ENCODE assay signal across 16 mouse cellular contexts in the genomic region with DNA sequence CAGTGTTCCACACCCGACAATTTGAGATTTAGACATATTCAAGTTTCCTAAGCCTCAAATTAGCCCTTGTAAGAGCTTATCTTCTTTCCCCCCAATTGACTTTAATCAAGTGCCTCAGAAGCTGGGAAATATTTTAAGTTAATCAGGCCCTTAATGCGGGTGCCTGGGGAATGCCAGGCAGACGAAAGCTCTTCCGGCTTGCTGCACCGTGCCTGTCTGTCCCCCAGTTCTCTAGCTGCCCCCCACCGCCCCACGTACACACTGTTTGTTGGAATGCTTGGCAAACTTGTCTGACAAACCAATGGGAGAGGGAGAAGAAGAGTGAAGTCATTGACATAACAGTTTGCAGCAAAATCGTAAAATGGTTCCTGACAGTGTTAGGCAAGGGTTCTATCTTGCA.
A peak's percentile ranks its signal among the peaks of the same experiment; 100 is the strongest.
DNase-seq lines count a peak whose midpoint lies in the region; ATAC-seq lines count a peak whose summit lies in the region.
"Had no signal": no experiment of that assay in that cellular context is flagged by ENCODE, and none has a peak within 500 bp of the region (broad histone marks: within the 10 kb centered on the region; RNA-seq: fewer than 3 reads in every experiment).

No protein-coding gene starts in this region.

- no peaks in the 10 kb centered on the region for H3K27me3 ChIP-seq in heart, embryonic 13.5 days (replicated peaks)
- H3K27me3 ChIP-seq in midbrain, embryonic 13.5 days = 0 out of 2 replicates have a peak, but pooled peaks cover 7% of the 10 kb centered on the region
- H3K27me3 ChIP-seq in midbrain, embryonic 14.5 days (ENCODE audit: control insufficient read depth, insufficient read depth, low read length) = no peaks in the 10 kb centered on the region
- H3K27me3 ChIP-seq in embryonic facial prominence, embryonic 12.5 days = no peaks in the 10 kb centered on the region
- H3K27me3 ChIP-seq in embryonic facial prominence, embryonic 15.5 days = 0 out of 2 replicates have a peak, but pooled peaks cover 2% of the 10 kb centered on the region
- H3K27me3 ChIP-seq: limb, embryonic 15.5 days; lung, embryonic 15.5 days had no signal

- no peaks in the 10 kb centered on the region for H3K36me3 ChIP-seq in heart, embryonic 13.5 days
- no peaks in the 10 kb centered on the region for H3K36me3 ChIP-seq in midbrain, embryonic 13.5 days
- H3K36me3 ChIP-seq in midbrain, embryonic 14.5 days (ENCODE audit: control insufficient read depth, insufficient read depth, low read length) = no peaks in the 10 kb centered on the region
- no peaks in the 10 kb centered on the region for H3K36me3 ChIP-seq in embryonic facial prominence, embryonic 12.5 days
- H3K36me3 ChIP-seq in embryonic facial prominence, embryonic 15.5 days = no peaks in the 10 kb centered on the region
- H3K36me3 ChIP-seq: limb, embryonic 15.5 days; lung, embryonic 15.5 days had no signal

- no peak for ATAC-seq in heart, embryonic 13.5 days (ENCODE audit: extremely low read depth, insufficient number of reproducible peaks, low FRiP score, low TSS enrichment)
- peak; percentile 7; the same call in 1 of the 2 replicates for ATAC-seq in midbrain, embryonic 13.5 days
- no peak for ATAC-seq in midbrain, embryonic 14.5 days (ENCODE audit: low FRiP score, low TSS enrichment)
- peak; percentile 47; the same call in 1 of the 2 replicates for ATAC-seq in embryonic facial prominence, embryonic 12.5 days (ENCODE audit: insufficient number of reproducible peaks, insufficient read depth, low FRiP score, low TSS enrichment)
- ATAC-seq in embryonic facial prominence, embryonic 15.5 days (ENCODE audit: insufficient number of reproducible peaks, low FRiP score, low TSS enrichment, low read depth) = 0 out of 2 replicates have a peak, but pooled peaks have one; percentile 31
- ATAC-seq: inflammation-experienced regulatory T-cells, adult 6 months had no signal

- no peak overlapping the region for H3K4me3 ChIP-seq in heart, embryonic 13.5 days
- no peak overlapping the region for H3K4me3 ChIP-seq in midbrain, embryonic 13.5 days (replicated peaks)
- H3K4me3 ChIP-seq in midbrain, embryonic 14.5 days (replicated peaks; ENCODE audit: low read depth, low read length) = no peak overlapping the region
- no peak overlapping the region for H3K4me3 ChIP-seq in embryonic facial prominence, embryonic 12.5 days
- no peak overlapping the region for H3K4me3 ChIP-seq in embryonic facial prominence, embryonic 15.5 days (replicated peaks)
- H3K4me3 ChIP-seq: gastrocnemius, adult 2 months; left cerebral cortex, adult 2 months; limb, embryonic 15.5 days; lung, embryonic 15.5 days had no signal

- no peak for DNase-seq in heart, postnatal 25 days (ENCODE audit: low spot score)
- no peak for DNase-seq in midbrain, embryonic 14.5 days
- no peak for DNase-seq in frontal cortex, postnatal 25 days (ENCODE audit: low spot score in 2 of 2)
- DNase-seq: gastrocnemius, adult 2 months; right cerebral cortex, postnatal 25 days; spleen, adult 18-20 months had no signal

- no peak overlapping the region for H3K4me2 ChIP-seq in heart, embryonic 13.5 days
- no peak overlapping the region for H3K4me2 ChIP-seq in midbrain, embryonic 13.5 days (replicated peaks)
- H3K4me2 ChIP-seq in midbrain, embryonic 14.5 days (ENCODE audit: low read length) = no peak overlapping the region
- no peak overlapping the region for H3K4me2 ChIP-seq in embryonic facial prominence, embryonic 12.5 days (replicated peaks)
- no peak overlapping the region for H3K4me2 ChIP-seq in embryonic facial prominence, embryonic 15.5 days (replicated peaks)
- H3K4me2 ChIP-seq: hindbrain, embryonic 14.5 days; limb, embryonic 15.5 days; lung, embryonic 15.5 days had no signal

- no peak overlapping the region for H3K9ac ChIP-seq in heart, embryonic 13.5 days
- H3K9ac ChIP-seq in midbrain, embryonic 13.5 days (replicated peaks) = no peak overlapping the region
- H3K9ac ChIP-seq in midbrain, embryonic 14.5 days (replicated peaks; ENCODE audit: low read length) = no peak overlapping the region
- H3K9ac ChIP-seq in embryonic facial prominence, embryonic 12.5 days = no peak overlapping the region
- no peak overlapping the region for H3K9ac ChIP-seq in embryonic facial prominence, embryonic 15.5 days
- H3K9ac ChIP-seq: hindbrain, embryonic 14.5 days; limb, embryonic 15.5 days; liver, embryonic 14.5 days; lung, embryonic 15.5 days had no signal

- intact Hi-C loops in heart, postnatal 25 days (cut with DNase I) = no loop called here

- 28% methylated on average over 8 of the region's 8 CpGs for whole genome bisulfite sequencing in heart, embryonic 13.5 days
- WGBS in midbrain, embryonic 13.5 days = 50% methylated on average over 8 of the region's 8 CpGs
- 45% methylated on average over 8 of the region's 8 CpGs for WGBS in midbrain, embryonic 14.5 days
- 44% methylated on average over 8 of the region's 8 CpGs for WGBS in embryonic facial prominence, embryonic 12.5 days
- 35% methylated on average over 8 of the region's 8 CpGs for WGBS in embryonic facial prominence, embryonic 15.5 days

- no peaks in the 10 kb centered on the region for H3K9me3 ChIP-seq in heart, embryonic 13.5 days
- no peaks in the 10 kb centered on the region for H3K9me3 ChIP-seq in midbrain, embryonic 13.5 days
- H3K9me3 ChIP-seq in midbrain, embryonic 14.5 days (ENCODE audit: control insufficient read depth, low read length) = no peaks in the 10 kb centered on the region
- H3K9me3 ChIP-seq in embryonic facial prominence, embryonic 12.5 days = no peaks in the 10 kb centered on the region
- H3K9me3 ChIP-seq in embryonic facial prominence, embryonic 15.5 days (replicated peaks) = no peaks in the 10 kb centered on the region
- H3K9me3 ChIP-seq: limb, embryonic 15.5 days; lung, embryonic 15.5 days had no signal

- peaks cover 40% of the 10 kb centered on the region for H3K4me1 ChIP-seq in heart, embryonic 13.5 days
- H3K4me1 ChIP-seq in midbrain, embryonic 13.5 days (replicated peaks) = peaks cover 11% of the 10 kb centered on the region
- peaks cover 8% of the 10 kb centered on the region for H3K4me1 ChIP-seq in midbrain, embryonic 14.5 days (ENCODE audit: control insufficient read depth, insufficient read depth, low read length)
- H3K4me1 ChIP-seq in embryonic facial prominence, embryonic 12.5 days = peaks cover 14% of the 10 kb centered on the region
- peaks cover 9% of the 10 kb centered on the region for H3K4me1 ChIP-seq in embryonic facial prominence, embryonic 15.5 days

- H3K27ac ChIP-seq in heart, embryonic 13.5 days (replicated peaks) = peak overlapping the region; percentile 79
- H3K27ac ChIP-seq in midbrain, embryonic 13.5 days = no peak overlapping the region
- no peak overlapping the region for H3K27ac ChIP-seq in midbrain, embryonic 14.5 days (replicated peaks; ENCODE audit: low read depth, low read length)
- no peak overlapping the region for H3K27ac ChIP-seq in embryonic facial prominence, embryonic 12.5 days
- 0 out of 2 replicates have a peak overlapping the region, but pooled peaks have one; percentile 6 for H3K27ac ChIP-seq in embryonic facial prominence, embryonic 15.5 days (replicated peaks)
- H3K27ac ChIP-seq: gastrocnemius, adult 2 months; hindbrain, embryonic 14.5 days; left cerebral cortex, adult 2 months; limb, embryonic 15.5 days; liver, embryonic 14.5 days had no signal

Comparison
In these comparisons a context has a peak if more than half of its experiments do, and no peak if none do; other contexts are left out.
1. ATAC-seq: peak in midbrain, embryonic 13.5 days (single experiment), embryonic facial prominence, embryonic 12.5 days (single experiment) and embryonic facial prominence, embryonic 15.5 days (single experiment); none in heart, embryonic 13.5 days (single experiment) and midbrain, embryonic 14.5 days (single experiment).
2. H3K27ac ChIP-seq: peak in heart, embryonic 13.5 days (single experiment) and embryonic facial prominence, embryonic 15.5 days (single experiment); none in midbrain, embryonic 13.5 days (single experiment), midbrain, embryonic 14.5 days (single experiment) and embryonic facial prominence, embryonic 12.5 days (single experiment).